Mouse (Mus musculus): ENCODE results near the gene Rps6ka2. TPM values are rescaled to one million over a fixed set of nuclear protein-coding genes. Genes with fewer than 3 reads are reported as not detected.
"Not testable (repeated sequence)": the region's sequence is repeated elsewhere in the genome, so short reads cannot be mapped to it uniquely, and the experiment has no call there.

The Rps6ka2 gene
- 0.40 and 3.6 TPM in 2 replicates for total RNA-seq (2017)

DNA sequence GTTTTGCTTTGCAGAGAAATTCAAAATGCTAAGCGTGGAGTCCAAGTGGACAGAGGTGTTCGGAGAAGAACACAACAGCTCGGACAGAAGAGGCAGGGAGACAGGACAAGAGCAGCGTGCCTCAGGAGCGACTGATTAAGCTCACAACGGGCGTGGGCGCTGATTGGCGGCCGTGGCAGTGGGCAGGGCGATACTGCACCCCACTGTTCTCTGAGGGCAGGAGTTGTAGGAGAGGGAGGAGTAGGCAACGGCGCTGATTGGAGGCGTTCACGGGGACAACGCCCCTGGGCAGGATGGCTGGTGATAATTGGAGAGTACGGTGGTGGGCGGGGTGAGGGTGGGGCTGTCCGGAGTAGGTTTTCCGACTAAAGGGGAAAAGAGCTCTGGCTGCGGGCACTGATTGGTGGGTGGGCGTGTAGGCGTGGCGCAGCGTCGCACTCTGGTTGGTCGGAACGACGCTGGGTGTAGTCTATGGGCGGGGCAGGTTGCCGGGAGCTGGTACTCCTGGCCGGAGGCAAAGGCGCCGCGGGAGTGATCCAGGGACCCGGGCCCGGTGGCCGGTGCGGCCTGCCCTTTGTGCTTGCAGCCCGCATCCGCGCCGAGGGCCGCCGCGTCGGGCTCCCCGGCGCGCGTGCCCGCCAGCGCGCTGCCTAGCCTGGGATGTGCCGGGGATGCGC lies at the start of gene Rps6ka2:
Rps6ka2 (plus strand) TSS at position 489 of the 677 bp plus-strand sequence.
- peak; percentile 97 to 99 for ATAC-seq (replicated peaks in 1 of 2; ENCODE audit: insufficient read depth in 1 of 2, low FRiP score in 2 of 2, low TSS enrichment in 1 of 2, low read depth in 1 of 2, poor library complexity in 2 of 2, severe bottlenecking in 2 of 2)

DNA sequence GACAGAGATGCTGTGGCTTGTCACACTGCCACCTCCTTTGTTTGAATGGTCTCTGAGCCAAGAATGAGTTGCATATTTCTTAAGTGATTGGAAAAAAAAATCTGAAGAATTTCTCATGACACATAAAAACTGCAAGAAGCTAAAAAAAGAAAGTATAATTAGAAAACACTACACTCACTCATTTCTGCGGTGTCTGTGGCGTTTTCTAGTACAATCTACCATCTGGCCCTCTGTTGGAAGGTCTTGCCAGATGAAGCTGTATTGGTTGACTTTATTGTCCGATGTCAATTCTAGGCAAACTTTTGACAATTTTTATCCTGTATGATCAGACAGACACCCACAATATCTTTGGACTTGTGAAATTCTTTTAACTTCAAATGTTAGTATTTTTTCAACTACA lies 49.1 kb upstream of the Rps6ka2 start:
- ATAC-seq (replicated peaks in 1 of 2; ENCODE audit: insufficient read depth in 1 of 2, low FRiP score in 2 of 2, low TSS enrichment in 1 of 2, low read depth in 1 of 2, poor library complexity in 2 of 2, severe bottlenecking in 2 of 2), result not testable (repeated sequence)

- ATAC-seq (replicated peaks in 1 of 2; ENCODE audit: insufficient read depth in 1 of 2, low FRiP score in 2 of 2, low TSS enrichment in 1 of 2, low read depth in 1 of 2, poor library complexity in 2 of 2, severe bottlenecking in 2 of 2), result not testable (repeated sequence)
These were observed 47.4 kb upstream of the Rps6ka2 start for GRCm38 (mm10) chr17:7122554-7122953.

- peak in 1 of 2 experiments; percentile 56; a peak in 1 of 4 replicates for ATAC-seq (replicated peaks in 1 of 2; ENCODE audit: insufficient read depth in 1 of 2, low FRiP score in 2 of 2, low TSS enrichment in 1 of 2, low read depth in 1 of 2, poor library complexity in 2 of 2, severe bottlenecking in 2 of 2)
These were observed 43.4 kb upstream of the Rps6ka2 start for GRCm38 (mm10) chr17:7126475-7126874.

DNA sequence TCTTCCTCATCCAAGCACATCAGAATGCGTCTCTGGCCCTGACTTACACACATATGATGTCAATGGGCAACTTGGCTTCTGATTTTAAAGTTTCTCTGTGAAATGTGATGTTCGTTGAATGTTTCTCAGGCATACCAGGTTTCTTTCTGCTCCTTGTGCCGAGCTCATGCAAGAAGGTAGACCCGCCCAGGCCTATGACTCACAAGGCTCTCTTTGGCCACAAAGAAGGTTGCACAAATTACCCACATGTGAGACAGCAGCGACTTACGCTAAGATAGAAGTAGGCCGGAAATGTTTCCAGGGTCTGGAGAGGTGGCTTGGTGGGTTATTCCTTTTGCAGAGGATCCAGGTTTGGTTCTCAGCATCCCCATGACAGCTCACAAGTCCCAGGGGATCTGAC lies 35.9 kb upstream of the Rps6ka2 start:
- ATAC-seq (replicated peaks in 1 of 2; ENCODE audit: insufficient read depth in 1 of 2, low FRiP score in 2 of 2, low TSS enrichment in 1 of 2, low read depth in 1 of 2, poor library complexity in 2 of 2, severe bottlenecking in 2 of 2), result not testable (repeated sequence)

GRCm38 (mm10) chr17:7135277-7135676 lies 34.6 kb upstream of the Rps6ka2 start:
- ATAC-seq (replicated peaks in 1 of 2; ENCODE audit: insufficient read depth in 1 of 2, low FRiP score in 2 of 2, low TSS enrichment in 1 of 2, low read depth in 1 of 2, poor library complexity in 2 of 2, severe bottlenecking in 2 of 2), result not testable (repeated sequence)

DNA sequence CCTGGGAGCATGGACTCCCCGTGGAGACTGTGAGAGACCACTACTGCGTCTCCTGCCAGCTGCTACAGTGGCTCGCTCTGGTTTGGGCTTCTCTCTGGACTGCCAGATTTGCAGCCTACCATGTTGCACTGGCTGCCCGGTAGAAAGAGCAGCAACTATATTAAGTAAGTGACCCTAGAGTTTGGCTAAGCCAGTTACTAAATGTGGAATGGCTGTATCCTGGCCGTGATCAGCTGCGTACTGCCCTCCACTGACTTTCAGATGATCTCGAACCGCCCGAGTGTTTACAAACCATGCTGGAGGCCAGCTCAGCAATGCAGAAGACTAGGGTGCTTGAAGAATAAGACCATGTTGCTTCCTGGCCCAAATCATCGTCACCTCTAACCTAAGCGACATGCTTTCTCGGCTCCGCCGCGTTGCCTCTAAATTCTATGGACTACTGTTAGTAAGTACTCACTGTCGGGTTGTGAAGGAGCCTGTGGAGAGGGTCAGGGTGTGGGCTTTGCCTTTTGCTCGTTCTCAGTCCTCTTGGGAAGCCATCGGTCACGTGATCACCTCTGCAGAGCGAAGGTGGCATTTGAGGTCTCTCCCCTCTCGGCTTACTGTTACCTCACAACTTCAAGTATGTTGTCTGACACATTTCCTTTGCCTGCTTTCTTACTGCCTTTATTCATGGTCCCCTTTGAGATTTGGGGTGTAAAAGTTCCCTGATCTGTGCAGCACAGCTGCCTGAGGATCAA lies 31.6 kb upstream of the Rps6ka2 start:
- no peak for ATAC-seq (replicated peaks in 1 of 2; ENCODE audit: insufficient read depth in 1 of 2, low FRiP score in 2 of 2, low TSS enrichment in 1 of 2, low read depth in 1 of 2, poor library complexity in 2 of 2, severe bottlenecking in 2 of 2)

DNA sequence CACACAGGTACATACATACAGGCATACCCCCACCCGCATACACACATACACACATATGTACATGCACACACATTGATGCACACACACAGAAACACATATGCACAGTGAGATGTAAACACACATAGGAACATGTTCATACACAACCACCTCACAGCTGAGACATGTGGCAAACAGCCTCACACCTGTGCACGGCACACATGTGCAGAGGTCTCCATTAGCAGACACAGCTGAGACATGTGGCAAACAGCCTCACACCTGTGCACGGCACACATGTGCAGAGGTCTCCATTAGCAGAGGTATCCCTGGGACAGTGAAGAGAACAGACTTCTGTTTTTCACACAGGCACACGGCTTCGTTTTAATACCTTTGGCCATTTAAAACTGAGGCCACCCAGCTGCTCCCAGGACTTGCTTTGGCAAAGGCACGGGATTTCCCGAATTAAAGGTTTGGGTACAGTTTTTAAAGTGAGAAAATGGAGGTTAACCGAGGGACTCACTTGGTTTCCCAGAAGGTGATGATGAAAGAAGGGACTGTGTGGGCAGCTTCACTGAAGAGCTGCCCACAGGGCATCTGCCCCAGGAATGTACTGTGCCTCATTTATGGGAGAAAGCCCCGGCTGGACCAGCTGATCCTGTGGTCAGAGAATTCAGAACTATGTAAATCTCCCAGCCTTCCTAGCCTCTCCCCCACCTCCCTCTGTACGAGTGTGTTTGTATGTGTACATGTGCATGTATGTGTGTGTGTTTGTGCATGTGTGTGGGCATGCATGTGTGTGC lies 29.3 kb upstream of the Rps6ka2 start:
- ATAC-seq (replicated peaks in 1 of 2; ENCODE audit: insufficient read depth in 1 of 2, low FRiP score in 2 of 2, low TSS enrichment in 1 of 2, low read depth in 1 of 2, poor library complexity in 2 of 2, severe bottlenecking in 2 of 2), result no peak

DNA sequence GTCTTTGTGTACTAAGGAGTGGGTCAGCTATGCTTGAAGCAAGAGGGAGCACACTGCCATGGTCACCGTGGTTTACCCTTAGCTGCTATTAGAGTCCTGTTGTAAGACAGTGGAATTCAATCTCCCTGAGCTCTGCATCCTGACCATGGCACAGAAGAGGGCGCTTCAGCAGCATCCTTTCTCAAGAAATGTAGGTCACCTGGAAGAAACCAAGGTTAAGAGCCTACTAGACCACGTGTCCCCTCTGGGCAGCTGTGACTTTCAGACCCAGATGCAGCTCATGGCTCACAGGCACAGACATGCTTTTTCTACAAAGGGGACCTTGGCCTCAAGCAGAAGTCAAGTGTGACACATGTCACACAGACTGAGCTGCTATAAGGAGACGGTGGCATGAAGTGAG lies 27.5 kb upstream of the Rps6ka2 start:
- ATAC-seq (replicated peaks in 1 of 2; ENCODE audit: insufficient read depth in 1 of 2, low FRiP score in 2 of 2, low TSS enrichment in 1 of 2, low read depth in 1 of 2, poor library complexity in 2 of 2, severe bottlenecking in 2 of 2), result no peak

- no peak for ATAC-seq (replicated peaks in 1 of 2; ENCODE audit: insufficient read depth in 1 of 2, low FRiP score in 2 of 2, low TSS enrichment in 1 of 2, low read depth in 1 of 2, poor library complexity in 2 of 2, severe bottlenecking in 2 of 2)
These were observed 25.9 kb upstream of the Rps6ka2 start for GRCm38 (mm10) chr17:7143885-7144518.

DNA sequence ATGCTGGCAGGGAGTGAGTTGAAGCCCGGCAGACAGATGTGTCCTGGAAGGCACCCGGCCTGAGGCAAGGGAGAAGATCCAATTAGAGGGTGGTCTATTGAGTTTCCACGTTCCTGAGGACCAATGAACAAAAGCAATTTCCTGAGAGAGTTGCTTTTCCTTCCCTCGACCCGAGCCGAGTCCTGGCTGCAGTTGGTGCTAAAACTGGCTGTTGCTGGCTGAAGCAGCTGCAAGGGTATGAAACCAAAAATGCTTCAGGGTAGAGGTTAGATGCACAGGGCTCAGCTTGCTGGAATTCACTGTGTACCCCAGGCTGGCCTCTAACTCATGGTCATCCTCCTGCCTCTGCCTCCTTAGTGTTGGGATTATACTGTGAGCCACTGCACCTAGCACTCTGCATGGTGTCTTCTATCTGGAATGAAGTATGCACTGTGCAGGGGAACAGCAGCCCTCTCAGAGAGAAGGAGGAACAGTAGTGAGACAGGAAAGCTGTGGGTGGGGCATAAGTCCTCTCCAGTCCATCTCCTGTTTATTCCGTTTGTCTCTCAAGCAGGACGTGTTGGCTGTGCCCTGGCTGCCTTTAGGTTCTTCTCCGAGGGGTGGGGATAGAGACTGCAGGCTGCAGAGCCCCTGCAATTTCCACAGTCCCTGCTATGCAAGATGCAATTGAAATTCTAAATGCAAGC lies 24.4 kb upstream of the Rps6ka2 start:
- ATAC-seq (replicated peaks in 1 of 2; ENCODE audit: insufficient read depth in 1 of 2, low FRiP score in 2 of 2, low TSS enrichment in 1 of 2, low read depth in 1 of 2, poor library complexity in 2 of 2, severe bottlenecking in 2 of 2), result peak; percentile 40 to 54; a peak in 3 of 4 replicates

DNA sequence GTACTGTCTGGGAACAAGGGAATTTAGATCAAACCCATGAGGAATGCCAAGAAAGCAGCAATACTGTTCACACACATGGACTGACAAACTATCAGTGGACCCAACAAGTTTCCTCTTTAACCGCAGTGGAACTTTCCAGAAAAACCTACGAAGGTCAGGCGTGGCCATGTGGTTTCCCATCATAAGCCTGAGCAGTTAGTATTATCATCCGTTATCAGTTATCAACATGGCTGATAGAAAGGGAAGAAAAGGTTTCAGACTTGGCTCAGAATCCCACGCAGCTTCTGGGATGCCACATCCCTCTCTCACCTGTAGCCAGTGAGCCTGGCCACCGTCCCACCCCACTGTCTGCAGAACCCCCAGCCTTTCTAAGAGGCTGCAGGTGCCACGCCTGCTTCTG lies 23.4 kb upstream of the Rps6ka2 start:
- no peak for ATAC-seq (replicated peaks in 1 of 2; ENCODE audit: insufficient read depth in 1 of 2, low FRiP score in 2 of 2, low TSS enrichment in 1 of 2, low read depth in 1 of 2, poor library complexity in 2 of 2, severe bottlenecking in 2 of 2)

GRCm38 (mm10) chr17:7147920-7148321 lies 22.0 kb upstream of the Rps6ka2 start:
- no peak for ATAC-seq (replicated peaks in 1 of 2; ENCODE audit: insufficient read depth in 1 of 2, low FRiP score in 2 of 2, low TSS enrichment in 1 of 2, low read depth in 1 of 2, poor library complexity in 2 of 2, severe bottlenecking in 2 of 2)

DNA sequence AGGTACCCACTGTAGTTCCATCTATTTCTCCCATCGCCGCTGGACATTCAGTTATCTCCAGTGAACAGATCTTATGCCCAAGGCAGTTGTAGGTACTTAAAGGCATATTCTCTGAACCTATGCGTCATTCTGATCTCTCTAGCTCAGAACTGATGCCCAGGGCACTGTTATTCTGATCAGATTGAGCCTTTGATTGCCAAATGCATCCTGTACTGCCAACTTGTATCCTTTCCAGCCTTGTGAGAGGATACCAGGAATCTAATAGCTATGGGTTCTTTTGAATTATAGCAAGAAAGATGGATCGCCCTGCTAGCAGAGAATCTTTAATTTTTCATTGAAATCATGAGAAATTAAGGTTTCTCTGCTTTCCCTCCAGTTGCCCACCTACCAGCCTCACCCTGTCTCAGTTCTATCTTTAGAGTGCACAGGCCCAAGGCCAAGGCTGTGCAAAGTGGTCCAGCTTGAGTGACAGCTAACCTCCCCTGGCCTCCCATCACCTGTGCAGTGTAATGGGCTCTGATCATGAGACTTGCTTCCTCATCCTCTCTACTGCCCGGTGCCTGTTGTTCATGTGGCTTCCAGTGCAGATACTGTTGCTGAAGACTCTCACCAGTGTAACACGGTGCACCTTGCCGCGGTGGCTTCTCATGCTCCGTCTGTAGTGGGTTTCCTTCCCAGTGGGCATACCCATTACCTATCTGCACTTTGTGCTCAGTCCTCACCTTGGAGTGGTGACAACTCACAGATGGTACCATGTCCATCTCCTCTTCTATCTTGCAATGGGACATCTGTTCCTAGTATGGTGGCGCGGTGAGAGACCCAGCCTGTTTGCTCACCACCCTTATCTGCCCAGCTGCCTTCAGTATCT lies 20.4 kb upstream of the Rps6ka2 start:
- no peak for ATAC-seq (replicated peaks in 1 of 2; ENCODE audit: insufficient read depth in 1 of 2, low FRiP score in 2 of 2, low TSS enrichment in 1 of 2, low read depth in 1 of 2, poor library complexity in 2 of 2, severe bottlenecking in 2 of 2)

GRCm38 (mm10) chr17:7151446-7152100 lies 18.3 kb upstream of the Rps6ka2 start:
- ATAC-seq (replicated peaks in 1 of 2; ENCODE audit: insufficient read depth in 1 of 2, low FRiP score in 2 of 2, low TSS enrichment in 1 of 2, low read depth in 1 of 2, poor library complexity in 2 of 2, severe bottlenecking in 2 of 2), result no peak

- no peak for ATAC-seq (replicated peaks in 1 of 2; ENCODE audit: insufficient read depth in 1 of 2, low FRiP score in 2 of 2, low TSS enrichment in 1 of 2, low read depth in 1 of 2, poor library complexity in 2 of 2, severe bottlenecking in 2 of 2)
These were observed 17.3 kb upstream of the Rps6ka2 start for GRCm38 (mm10) chr17:7152662-7153061.
